Mouse (Mus musculus) heart, embryonic 16.5 days (tissue): Measurements from ENCODE around the gene Catsperg1. TPM values are rescaled to one million over a fixed set of nuclear protein-coding genes. Genes with fewer than 3 reads are reported as not detected.
"Not testable (repeated sequence)": the region's sequence is repeated elsewhere in the genome, so short reads cannot be mapped to it uniquely, and the experiment has no call there.

Experiments
- ATAC-seq: fragments of 200-750 bp; cut with Nextera tagmentation; replicated peaks from 2 replicates; pipeline ENCODE4 v1.8.0; 2017; ENCODE audit warnings: moderate number of reproducible peaks; ENCODE audit not compliant: insufficient read depth, low FRiP score; ENCODE audit errors: extremely low read depth
- H3K27ac ChIP-seq: fragments of 300-500 bp; sonication (generic); 2 replicates; pipeline ENCODE4 v1.5.1; 2014; ENCODE audit warnings: mild to moderate bottlenecking, low read length, control low read depth, moderate library complexity
- H3K27me3 ChIP-seq: fragments of 300-500 bp; sonication (generic); 2 replicates; pipeline ENCODE4 v1.6.1; 2014; ENCODE audit warnings: low read length, mixed read lengths; ENCODE audit not compliant: control insufficient read depth, insufficient read depth
- H3K36me3 ChIP-seq: fragments of 300-500 bp; sonication (generic); 2 replicates; pipeline ENCODE4 v1.6.1; 2014; ENCODE audit not compliant: control insufficient read depth, insufficient read depth
- H3K4me1 ChIP-seq: fragments of 300-500 bp; sonication (generic); 2 replicates; pipeline ENCODE4 v1.6.1; 2014; ENCODE audit warnings: low read length, mixed read lengths; ENCODE audit not compliant: control insufficient read depth, insufficient read depth
- H3K4me2 ChIP-seq: fragments of 300-500 bp; sonication (generic); 2 replicates; pipeline ENCODE4 v1.6.1; 2014; ENCODE audit warnings: low read depth, mild to moderate bottlenecking, control low read depth, low read length
- H3K4me3 ChIP-seq: fragments of 300-500 bp; sonication (generic); 2 replicates; pipeline ENCODE4 v1.5.1; 2014; ENCODE audit warnings: mild to moderate bottlenecking, control low read depth, low read length
- H3K9ac ChIP-seq: fragments of 300-500 bp; sonication (generic); 2 replicates; pipeline ENCODE4 v1.6.1; 2014; ENCODE audit warnings: low read length, control low read depth
- H3K9me3 ChIP-seq: fragments of 300-500 bp; sonication (generic); replicated peaks from 2 replicates; pipeline ENCODE4 v1.6.1; 2016; ENCODE audit warnings: low read length; ENCODE audit not compliant: control insufficient read depth
- WGBS: fragments of 180-500 bp; shearing (Covaris S2); extraction: QIAGEN DNeasy Blood & Tissue Kit; methylation state at CpG from one replicate; pipeline ENCODE4 v1.1.7; 2014; 5-methylcytosine and 5-hydroxymethylcytosine counted together
- polyA plus RNA-seq: library from polyadenylated mRNA; unstranded; fragments of >200 nt; fragmentation: Nextera tagmentation; extraction: Ambion mirVana; gene quantifications from 2 replicates; pipeline ENCODE4 v1.2.1, GENCODE M21; 2015

The Catsperg1 gene
- polyA plus RNA-seq, 1 experiment from 2014 or later, result 0.09 TPM

- WGBS, result 10% methylated on average over 37 of the region's 37 CpGs
- 0 out of 2 replicates have a peak, but pooled peaks cover 2% of the 10 kb centered on the region for H3K9me3 ChIP-seq
- H3K27me3 ChIP-seq, result peaks cover 21% of the 10 kb centered on the region
Observed at GRCm38 (mm10) chr7:29155196-29155837, 58.5 kb downstream of the Catsperg1 start.

GRCm38 (mm10) chr7:29154018-29154720 lies 59.7 kb downstream of the Catsperg1 start:
- Histone ChIP-seq H3K4me2 (no peak overlapping the region), H3K36me3 (peaks cover 5% of the 10 kb centered on the region), H3K9me3 (0 out of 2 replicates have a peak, but pooled peaks cover 2% of the 10 kb centered on the region), H3K4me1 (peaks cover 10% of the 10 kb centered on the region), H3K27me3 (peaks cover 16% of the 10 kb centered on the region), H3K4me3 (no peak overlapping the region), H3K9ac (no peak overlapping the region), H3K27ac (no peak overlapping the region)
- ATAC-seq, result no peak
- WGBS, result 91% methylated on average over 14 of the region's 14 CpGs

More at GRCm38 (mm10) chr7:29155196-29155837, 58.5 kb downstream of the Catsperg1 start:
- Histone ChIP-seq H3K9ac (peak overlapping the region; percentile 89), H3K4me1 (peaks cover 10% of the 10 kb centered on the region), H3K4me3 (peak overlapping the region; percentile 93), H3K36me3 (peaks cover 5% of the 10 kb centered on the region), H3K27ac (peak overlapping the region; percentile 86), H3K4me2 (peak overlapping the region; percentile 96)
- peak; percentile 89 for ATAC-seq

- 56% methylated on average over 10 of the region's 10 CpGs for WGBS
- Histone ChIP-seq H3K4me1 (peaks cover 9% of the 10 kb centered on the region), H3K27me3 (no peaks in the 10 kb centered on the region), H3K27ac (no peak overlapping the region), H3K9me3 (0 out of 2 replicates have a peak, but pooled peaks cover 2% of the 10 kb centered on the region), H3K9ac (no peak overlapping the region), H3K4me2 (no peak overlapping the region), H3K36me3 (peaks cover 5% of the 10 kb centered on the region), H3K4me3 (no peak overlapping the region)
- no peak for ATAC-seq
Observed at GRCm38 (mm10) chr7:29151486-29151885, 62.3 kb downstream of the Catsperg1 start.

GRCm38 (mm10) chr7:29148771-29149170 lies 65.1 kb downstream of the Catsperg1 start:
- Histone ChIP-seq H3K9me3 (no peaks in the 10 kb centered on the region), H3K4me2 (no peak overlapping the region), H3K27ac (no peak overlapping the region), H3K36me3 (peaks cover under 1% of the 10 kb centered on the region; the same call in 1 of the 2 replicates), H3K27me3 (no peaks in the 10 kb centered on the region), H3K4me1 (no peaks in the 10 kb centered on the region), H3K9ac (no peak overlapping the region), H3K4me3 (no peak overlapping the region)
- WGBS, result 86% methylated on average over 15 of the region's 15 CpGs
- no peak for ATAC-seq

GRCm38 (mm10) chr7:29146625-29147367 lies 67.0 kb downstream of the Catsperg1 start:
- no peak for ATAC-seq
- no peaks in the 10 kb centered on the region for H3K4me1 ChIP-seq
- no peak overlapping the region for H3K4me3 ChIP-seq
- H3K4me2 ChIP-seq, result no peak overlapping the region
- WGBS, result 78% methylated on average over 7 of the region's 7 CpGs
- no peaks in the 10 kb centered on the region for H3K36me3 ChIP-seq
- H3K9me3 ChIP-seq, result no peaks in the 10 kb centered on the region
- H3K27me3 ChIP-seq, result no peaks in the 10 kb centered on the region
- H3K9ac ChIP-seq, result no peak overlapping the region
- H3K27ac ChIP-seq, result no peak overlapping the region

- no peak for ATAC-seq
- Histone ChIP-seq H3K27ac (no peak overlapping the region), H3K4me1 (no peaks in the 10 kb centered on the region), H3K4me3 (no peak overlapping the region), H3K4me2 (no peak overlapping the region), H3K9ac (no peak overlapping the region), H3K9me3 (no peaks in the 10 kb centered on the region), H3K27me3 (no peaks in the 10 kb centered on the region), H3K36me3 (no peaks in the 10 kb centered on the region)
- 77% methylated on average over 4 of the region's 4 CpGs for WGBS
Observed at GRCm38 (mm10) chr7:29144006-29144405, 69.8 kb downstream of the Catsperg1 start.

- H3K9me3 ChIP-seq, result no peaks in the 10 kb centered on the region
- peaks cover 5% of the 10 kb centered on the region for H3K27me3 ChIP-seq
- no peak overlapping the region for H3K9ac ChIP-seq
- no peak overlapping the region for H3K4me3 ChIP-seq
- ATAC-seq, result no peak
- H3K36me3 ChIP-seq, result no peaks in the 10 kb centered on the region
- 74% methylated on average over 8 of the region's 8 CpGs for WGBS
- H3K27ac ChIP-seq, result no peak overlapping the region
- no peak overlapping the region for H3K4me2 ChIP-seq
- H3K4me1 ChIP-seq, result no peaks in the 10 kb centered on the region
Observed at GRCm38 (mm10) chr7:29141416-29141815, 72.4 kb downstream of the Catsperg1 start.

- H3K4me1 ChIP-seq, H3K27ac ChIP-seq, H3K4me2 ChIP-seq, H3K36me3 ChIP-seq, H3K9me3 ChIP-seq, H3K4me3 ChIP-seq, ATAC-seq, H3K9ac ChIP-seq: not testable (repeated sequence)
- 86% methylated on average over 3 of the region's 4 CpGs for WGBS
- H3K27me3 ChIP-seq, result peaks cover 15% of the 10 kb centered on the region
Observed at GRCm38 (mm10) chr7:29139237-29139636, 74.6 kb downstream of the Catsperg1 start.
